Mouse (Mus musculus) gonadal fat pad, adult 2 months (tissue): ENCODE measurements around the gene Tmem19. TPM values are rescaled to one million over a fixed set of nuclear protein-coding genes. Genes with fewer than 3 reads are reported as not detected.
"Not testable (repeated sequence)": the region's sequence is repeated elsewhere in the genome, so short reads cannot be mapped to it uniquely, and the experiment has no call there.

Source experiments
- DNase-seq: peaks from one replicate; pipeline ENCODE4 v3.0.0-alpha.2; 2012; ENCODE audit warnings: low read depth
- polyA plus RNA-seq: library from polyadenylated mRNA; depleted of rRNA; stranded (reverse); fragments of >200 nt; gene quantifications from 2 replicates; pipeline ENCODE4 v1.2.3, GENCODE M21; 2012

The Tmem19 gene
- polyA plus RNA-seq, 1 experiment = 16.6 TPM

DNA sequence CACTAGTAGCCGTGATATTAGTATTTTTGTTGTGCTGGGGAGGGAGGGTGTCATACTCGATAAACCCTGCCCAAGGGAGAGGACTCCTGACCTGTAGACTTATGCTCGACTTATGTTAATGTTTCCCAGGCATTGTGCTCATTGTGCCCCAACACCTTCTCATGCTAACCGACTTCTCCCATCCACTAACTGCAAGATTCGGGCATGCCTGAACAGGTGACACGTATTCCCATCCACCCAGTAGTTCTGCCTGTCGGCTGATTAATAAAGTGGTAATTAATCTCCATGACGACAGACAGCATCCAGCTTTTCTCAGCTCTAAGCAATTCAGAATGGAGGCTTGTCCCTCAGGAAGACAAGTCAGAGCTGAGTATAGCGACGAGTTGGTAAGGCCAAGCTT is 13.3 kb downstream of the Tmem19 start:
- no peak for DNase-seq

DNA sequence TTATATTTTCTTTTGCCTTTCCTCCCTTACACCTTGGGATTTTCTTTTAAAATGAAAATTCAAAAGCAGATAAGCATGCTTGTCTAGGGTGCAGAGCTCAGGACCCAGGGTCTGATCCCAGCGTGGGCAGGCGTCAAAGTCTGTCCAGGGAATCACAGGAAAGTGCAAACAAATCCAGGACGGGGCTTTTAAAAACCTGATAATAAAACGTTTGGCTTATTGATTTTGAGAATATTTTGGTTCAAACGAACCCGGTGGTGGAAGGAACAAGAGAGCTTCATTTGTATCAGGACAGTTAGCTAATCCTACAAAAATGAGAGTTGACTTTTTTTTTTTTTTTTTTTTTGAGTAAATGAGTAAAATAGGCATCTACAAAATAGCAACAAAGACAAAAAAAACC is 14.2 kb downstream of the Tmem19 start:
- DNase-seq = no peak

DNA sequence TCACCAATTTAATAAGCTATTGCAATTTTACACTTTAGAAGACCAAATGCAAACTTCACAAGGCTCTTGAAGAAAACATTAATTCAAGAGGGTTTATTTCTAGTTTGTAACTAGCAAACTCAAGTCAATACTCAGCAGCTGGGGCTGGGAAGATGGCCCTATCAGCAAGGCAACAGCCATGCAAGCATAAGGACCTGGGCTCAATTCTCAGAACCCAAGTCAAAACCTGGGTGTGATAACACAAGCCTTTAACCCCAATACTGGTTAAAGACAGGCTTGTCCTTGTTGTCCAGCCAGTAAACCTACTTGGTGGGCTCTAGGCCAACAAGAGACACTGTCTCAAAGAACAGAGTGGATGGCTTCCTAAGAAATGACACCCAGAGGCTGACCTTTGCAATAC is 15.9 kb downstream of the Tmem19 start:
- DNase-seq = no peak

DNA sequence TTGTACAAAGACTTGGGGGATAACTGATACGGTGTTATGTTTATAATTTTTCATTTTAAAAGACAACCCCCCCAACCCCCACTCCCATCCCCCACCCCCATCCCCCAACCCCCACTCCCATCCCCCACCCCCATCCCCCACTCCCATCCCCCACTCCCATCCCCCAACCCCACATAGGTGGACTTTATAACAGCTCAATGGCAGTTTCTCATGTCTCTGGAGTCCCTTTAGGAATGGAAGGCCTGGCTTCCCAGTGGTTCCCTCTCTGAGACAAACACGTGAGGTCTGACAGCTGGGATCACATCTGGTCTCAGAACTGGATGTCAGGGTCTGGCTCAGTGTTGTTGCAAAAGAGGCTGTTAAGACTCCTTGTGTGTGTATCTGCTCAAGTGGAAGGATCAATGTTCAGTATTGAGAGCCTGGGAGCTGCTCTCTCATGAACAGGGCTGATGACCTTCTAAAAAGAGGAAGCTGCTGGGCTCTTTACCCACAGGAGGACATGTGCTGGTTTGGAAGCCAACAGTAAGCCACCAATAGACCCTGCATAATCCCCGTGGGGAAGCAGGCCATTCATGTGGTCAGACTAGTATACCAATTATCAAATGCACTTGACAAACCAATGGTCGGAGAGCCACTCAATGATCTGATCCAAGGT is 19.4 kb downstream of the Tmem19 start:
- DNase-seq = no peak

DNA sequence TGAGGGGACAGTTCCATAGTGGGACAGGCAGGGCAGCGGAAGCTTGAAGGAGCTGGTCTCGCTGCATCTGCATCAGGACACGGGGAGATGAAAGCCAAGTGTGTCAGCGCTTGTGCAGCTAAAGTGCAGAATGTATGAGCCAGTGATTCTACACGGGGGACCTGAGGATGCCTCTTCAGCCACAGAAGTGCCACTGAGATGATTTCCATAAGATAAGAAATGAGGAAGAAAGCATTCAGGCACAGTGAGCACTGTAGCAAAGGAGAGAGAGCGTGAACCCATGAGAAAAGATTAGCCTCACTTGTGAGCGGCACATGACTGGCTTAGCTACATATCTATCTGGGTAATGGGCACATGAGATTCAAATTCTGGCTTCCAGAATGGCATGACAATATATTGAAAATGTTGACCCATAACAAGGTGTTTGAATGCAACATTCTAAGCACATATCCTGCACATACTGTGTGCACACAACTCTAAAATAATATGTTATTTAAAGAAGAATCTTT is 22.4 kb downstream of the Tmem19 start:
- DNase-seq = no peak

DNA sequence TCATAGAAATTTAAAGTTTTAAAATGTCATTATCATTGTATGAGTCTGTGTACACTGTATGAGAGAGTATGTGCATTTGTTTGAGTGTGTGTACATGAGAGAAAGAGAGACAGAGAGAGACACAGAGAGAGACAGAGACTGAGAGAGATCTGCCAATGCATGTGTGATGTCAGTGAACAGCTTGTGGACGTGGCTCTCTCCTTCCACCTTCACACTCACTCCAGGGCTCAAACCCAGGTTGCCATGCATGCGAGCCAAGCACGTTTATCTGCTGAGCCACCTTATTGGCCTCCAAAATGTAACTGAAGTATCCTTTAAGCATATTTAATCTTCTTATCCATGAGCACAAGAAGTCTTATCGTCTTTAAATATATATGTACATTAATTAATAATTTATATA is 25.4 kb downstream of the Tmem19 start:
- DNase-seq = no peak

DNA sequence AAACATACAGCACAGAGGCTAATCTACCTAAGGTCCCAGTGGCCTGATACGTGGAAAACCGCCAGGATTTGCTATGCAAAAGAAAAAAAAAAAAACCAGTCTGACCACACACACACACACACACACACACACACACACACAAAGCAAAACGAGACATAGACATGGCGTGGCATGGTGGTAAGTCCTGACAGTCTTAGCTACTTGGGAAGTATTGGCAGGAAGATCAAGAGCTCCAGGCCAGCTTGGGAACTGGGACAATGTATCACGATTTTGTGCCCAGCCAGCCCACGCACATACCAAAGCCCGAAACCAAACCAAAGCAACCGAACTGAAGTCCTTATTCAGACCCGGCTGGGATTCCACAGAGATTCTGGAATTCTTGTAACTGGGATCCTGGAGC is 28.8 kb downstream of the Tmem19 start:
- no peak for DNase-seq

DNA sequence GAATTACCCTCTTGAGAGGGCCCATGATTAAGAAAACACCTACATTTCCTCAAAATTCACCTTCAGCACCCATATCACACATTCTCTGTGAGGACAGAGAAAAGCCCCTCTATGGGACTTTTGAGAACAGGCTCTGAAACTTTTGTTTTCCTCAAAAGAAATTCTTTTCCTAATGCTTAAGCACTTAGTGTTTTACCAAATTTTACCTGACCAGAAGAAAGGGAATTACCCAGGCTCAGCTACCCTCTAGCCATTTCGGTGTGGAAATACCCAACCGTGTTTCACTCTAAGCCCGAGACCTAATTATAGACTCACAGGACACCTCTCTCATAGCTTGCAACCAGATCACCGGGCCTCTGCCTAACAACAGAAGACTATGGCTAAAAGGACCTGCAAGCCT is 29.3 kb downstream of the Tmem19 start:
- DNase-seq = no peak

DNA sequence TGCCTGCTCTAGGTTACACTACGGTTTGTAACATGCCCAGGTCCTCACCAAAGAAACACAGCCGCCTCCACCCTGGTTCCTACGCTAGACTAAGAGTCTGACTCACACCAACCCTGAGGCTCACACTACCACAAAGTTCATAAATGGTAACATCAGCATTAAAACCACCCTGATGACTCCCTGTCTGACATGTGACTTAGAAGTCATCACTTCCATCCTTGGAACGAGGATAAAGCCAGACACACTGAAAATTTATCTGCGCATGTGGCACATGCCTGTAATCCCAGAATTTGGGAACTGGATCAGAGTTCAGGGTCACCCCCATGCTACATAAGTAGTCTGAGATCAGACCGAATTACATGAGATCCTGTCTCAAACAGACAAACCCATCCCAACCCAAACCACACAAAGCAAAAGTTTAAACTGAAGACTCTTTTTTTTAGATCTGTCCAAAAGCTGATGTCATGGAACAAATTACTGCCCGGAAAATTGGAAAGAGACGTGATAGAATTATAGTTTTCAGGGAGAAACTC is 29.8 kb downstream of the Tmem19 start:
- no peak for DNase-seq

DNA sequence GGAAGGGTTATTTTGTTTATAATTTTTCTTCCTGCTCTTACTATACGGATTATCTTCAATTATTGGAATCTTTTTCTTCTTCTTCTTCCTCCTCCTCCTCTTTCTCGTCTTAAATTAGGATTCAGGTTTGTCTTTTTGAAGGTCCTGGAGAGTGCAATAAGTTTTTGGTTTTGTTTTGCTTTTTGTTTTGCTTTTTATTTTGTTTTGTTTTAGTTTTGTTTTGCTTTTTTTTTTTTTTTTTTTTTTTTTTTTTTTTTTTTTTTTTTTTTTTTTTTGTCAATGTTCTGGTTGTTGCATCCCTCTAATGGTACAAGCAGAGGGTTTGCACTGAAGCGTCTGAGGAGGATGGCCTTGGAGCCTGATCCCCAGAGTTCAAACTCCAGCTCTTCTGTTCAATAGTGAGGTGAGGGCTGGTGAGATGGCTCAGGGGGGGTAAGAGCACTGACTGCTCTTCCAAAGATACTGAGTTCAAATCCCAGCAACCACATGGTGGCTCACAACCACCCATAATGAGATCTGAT is 33.2 kb downstream of the Tmem19 start:
- no peak for DNase-seq

DNA sequence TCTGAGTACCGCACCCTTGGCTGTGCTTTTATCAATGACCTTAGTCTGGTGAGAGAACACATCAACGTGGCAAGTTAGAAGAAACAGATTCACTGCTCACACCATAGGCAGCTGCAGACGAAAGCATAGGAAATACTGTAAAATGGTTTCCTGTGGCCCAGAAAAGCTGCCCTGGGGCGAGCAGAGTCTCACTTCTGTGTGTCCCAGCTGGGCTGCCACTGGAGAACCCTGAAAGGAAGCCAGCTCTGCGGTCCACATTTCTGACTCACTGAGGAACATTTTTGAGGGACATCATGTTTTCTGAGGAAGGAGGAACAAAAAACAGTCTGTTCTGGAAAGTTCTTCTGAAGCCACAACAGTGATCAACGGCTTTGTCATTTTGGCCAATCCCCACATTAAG is 33.8 kb downstream of the Tmem19 start:
- DNase-seq = no peak

DNA sequence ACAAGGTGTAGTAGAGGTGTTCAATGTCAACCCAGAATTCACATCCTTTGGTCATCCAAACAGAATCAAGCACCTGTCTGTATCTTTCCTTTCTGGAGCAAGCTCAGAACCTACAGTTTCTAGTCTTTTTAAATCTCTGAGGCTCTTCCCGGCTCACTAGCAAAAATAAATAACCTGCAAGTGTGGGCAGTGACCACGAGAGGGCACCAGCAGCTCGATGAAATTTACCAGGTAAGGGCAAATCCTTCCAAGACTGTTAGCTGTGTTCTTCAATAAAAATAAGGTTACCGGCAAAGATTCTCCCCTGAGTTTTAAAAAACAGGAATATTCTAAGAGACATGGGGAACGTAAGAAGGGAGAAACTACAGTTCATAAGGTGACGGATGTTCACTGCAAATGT is 39.0 kb downstream of the Tmem19 start:
- DNase-seq = no peak

DNA sequence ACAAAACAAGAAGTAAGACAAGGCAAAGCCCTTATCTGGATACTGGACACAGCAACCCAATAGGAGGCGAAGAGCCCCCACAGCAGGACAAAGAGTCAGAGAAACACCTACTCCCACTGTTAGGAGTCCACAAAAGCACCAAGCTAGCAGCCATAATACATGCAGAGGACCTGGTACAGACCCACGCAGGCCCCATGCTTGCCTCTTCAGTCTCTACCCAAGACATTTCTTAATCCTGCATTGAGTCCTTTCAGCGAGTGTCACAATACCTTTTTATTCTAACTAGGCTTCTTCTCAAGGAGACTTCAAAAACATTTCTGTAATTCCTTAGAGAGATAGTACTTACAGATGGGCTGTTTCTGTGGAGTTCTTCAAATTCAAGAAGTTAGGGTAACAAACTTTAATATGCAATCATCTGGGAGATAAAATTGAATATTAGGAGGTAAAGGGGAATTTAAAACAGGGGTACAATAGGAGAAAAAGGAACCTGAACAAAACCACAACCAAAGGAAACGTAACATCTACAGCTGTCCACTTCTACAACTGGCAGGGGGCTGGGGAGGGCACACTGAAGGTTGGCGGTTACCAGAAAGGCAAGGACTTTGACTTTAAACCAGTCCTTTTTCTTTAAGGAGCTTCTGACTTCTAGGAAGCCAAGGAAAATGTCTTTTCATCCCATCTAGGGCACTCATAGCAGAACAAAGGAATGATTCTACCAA is 40.8 kb downstream of the Tmem19 start:
- DNase-seq = no peak

DNA sequence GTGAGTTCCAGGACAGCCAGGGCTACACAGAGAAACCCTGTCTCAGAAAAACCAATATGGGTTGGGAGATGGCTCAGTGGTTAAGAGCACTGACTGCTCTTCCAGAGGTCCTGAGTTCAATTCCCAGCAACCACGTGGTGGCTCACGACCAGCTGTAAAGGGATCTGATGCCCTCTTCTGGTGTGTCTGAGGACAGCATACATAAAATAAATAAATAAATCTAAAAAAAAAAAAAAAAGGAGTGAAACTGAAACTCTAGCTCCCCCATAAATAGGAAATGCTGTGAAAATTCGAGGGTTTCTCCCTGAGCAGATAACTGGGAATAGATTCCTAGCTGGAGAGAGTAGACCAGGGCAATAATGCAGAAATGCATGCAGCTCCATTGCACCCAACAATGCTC is 43.9 kb downstream of the Tmem19 start:
- not testable (repeated sequence) for DNase-seq

DNA sequence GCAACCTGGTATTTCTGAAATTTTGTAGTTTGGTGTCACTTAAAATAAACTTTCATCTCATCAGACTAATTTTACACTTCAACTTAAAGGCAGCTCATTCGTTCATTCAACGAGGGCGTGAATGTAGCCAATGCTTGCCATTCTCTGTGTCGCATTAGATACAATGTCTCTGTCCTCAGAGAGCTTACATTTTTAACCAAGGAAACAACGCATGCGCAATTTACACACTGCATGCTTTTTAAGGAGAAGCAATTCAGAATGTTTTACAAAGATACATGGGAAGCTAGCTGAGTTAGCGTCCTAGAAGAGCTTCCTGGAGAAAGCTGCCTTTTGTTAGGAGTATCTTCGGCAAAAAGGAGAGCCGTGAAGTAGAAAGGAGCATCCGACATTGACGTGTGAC is 46.0 kb downstream of the Tmem19 start:
- no peak for DNase-seq

DNA sequence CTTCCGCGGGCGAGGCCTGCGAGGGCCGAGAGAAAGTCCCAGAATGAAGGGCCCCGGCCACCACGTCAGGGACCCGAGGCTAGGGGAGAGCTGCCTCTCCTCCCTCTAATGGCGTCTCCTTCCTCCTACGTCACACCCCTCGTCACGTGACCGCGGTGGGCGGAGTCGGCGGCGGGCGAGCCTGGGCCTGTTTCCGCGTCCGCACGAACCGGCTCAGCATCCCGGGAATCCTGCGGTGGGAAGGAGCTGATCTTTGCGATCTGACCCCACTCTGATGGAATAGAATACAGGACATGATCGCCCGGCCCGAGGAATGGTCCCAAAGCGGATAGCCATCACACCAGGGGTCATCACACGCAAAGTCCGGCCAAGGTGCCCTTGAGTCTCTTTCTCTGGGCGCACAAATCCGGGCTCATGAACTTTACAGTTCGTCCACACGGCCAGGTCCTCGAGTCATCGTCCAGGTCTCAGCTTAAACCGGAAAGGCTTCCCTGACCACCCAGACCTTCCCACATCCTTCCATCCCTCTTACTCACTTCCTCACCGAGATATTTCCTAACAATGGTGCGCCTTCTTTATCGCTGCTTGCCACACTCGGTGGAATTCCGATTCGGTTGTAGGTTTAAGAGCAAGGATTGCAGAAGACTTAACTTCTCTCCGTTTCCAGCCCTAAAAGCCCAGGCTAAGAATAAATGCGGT is 46.7 kb downstream of the Tmem19 start, which contains the start of gene Rab21:
TSS of gene Rab21 (minus strand) at position 122 of the 699 bp plus-strand sequence.
- no peak for DNase-seq

DNA sequence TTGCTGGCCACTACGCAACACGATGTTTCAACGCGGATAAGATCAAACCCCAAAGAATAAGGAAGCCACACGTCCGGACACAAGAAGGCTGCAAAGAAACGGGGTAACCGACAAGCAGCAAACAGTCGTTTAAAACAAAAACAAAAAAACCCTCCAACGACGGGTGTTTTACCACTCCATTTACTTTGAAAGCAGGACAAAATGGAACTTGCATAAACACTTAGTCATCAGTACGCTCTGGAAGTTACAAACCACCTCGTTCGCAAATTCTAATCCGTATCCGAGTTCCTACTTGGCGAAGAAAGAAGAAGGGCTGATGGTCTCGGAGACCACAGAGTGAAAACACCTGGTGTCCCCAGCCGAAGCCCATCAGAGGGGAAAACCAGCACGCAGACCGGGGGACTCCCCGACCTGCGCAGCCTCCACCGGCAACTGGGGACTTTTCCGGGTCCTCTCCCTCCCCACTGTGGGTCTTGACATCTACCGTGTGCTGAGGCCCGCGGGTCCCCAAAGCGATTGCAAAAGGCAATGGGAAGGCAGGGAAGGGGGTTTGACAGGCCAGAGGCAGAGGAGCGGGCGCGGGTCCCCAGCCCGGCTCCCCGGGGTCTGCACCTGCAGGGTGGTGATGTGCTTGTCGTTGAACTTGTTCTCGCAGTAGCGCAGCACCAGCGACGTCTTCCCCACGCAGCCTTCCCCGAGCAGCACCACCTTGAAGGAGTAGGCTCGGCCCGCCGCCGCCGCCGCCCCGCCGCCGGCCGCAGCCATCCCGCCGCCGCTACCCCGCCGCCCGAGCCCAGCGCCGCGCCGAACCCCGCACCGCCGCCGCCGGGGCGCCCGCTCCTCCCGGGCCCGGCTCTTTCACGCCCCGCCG is 47.5 kb downstream of the Tmem19 start:
- DNase-seq = no peak

DNA sequence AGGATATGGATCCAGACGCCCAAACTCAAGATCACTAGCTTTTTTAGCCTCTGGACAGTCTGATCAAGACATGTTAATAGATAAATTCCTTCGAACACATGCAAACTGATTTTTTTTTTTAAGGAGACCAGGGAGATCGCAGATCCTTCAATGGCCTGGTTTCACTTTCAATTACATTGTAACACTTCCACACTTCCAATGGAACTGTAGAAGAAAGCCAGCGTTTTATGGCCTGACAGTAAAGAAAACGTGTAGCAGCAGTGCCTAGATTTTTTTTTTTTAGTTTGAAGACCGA is 48.1 kb downstream of the Tmem19 start:
- no peak for DNase-seq

DNA sequence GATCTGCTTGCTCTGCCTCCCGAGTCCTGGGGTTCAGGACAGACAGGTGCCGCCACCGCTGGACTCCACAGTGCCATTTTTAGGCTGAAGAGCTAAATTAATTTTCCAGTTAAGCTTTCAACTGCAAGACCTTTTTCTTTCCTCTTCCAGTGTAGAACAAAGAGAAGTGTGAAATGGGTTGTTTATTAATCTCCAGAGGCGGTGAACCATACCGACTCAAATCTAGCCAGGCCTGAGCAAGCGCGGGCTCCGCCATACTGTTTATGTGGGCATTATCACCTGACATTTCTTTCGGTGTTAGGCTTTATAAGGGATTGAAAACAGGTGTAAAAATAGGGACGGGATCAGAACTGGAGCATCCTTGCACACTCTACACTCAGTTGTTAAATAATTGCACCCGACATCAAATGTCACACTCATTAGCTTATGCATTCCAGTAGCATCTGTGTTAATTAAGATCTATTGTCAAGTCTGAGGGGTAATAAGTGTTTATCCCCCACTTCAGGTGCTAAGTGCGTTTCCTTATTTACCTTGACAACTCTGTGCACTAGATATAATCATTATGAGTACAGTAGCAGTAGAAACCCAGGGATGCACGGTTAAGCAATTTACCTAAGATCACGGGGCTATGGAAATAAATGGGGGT is 48.5 kb downstream of the Tmem19 start:
- DNase-seq = no peak

DNA sequence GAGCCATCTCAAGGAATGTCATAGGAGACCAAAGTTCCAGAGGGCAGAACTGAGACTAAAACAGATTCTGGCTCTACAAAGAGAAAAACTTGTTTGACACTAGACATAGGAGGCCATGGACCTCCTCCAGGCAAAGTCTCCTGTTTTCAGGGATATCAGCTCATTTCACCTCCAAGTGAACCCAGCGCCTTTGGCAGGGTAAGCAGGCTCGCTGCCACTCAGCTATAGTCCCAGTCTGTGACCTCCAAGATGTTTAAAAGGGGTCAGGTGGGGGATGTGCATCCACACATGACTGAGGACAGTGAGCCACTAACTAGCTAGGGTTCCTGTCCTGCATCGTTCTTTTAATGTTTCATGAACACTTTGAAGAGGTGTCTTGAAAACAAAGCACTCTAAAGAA is 49.6 kb downstream of the Tmem19 start:
- no peak for DNase-seq

DNA sequence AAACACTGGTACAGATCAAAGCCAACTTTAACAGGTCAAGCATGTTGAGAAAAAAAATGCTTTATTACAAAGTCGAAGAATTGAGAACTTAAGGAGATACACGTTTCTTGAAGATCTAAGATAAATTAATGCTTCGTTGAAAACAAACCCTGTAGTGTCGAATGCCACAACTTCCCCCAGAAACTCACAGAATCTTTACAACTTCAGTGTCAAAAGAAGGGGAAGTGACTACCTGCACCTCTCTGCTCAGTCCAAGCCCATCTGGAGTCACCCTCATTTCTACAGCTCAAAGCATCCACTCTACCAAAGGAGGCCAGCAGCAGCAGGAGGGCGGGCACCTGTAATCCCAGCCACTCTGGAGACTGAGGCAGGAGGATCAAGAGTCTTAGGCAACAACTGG is 50.1 kb downstream of the Tmem19 start:
- no peak for DNase-seq
